ENCODE assay signal across 11 mouse cellular contexts in the genomic region with DNA sequence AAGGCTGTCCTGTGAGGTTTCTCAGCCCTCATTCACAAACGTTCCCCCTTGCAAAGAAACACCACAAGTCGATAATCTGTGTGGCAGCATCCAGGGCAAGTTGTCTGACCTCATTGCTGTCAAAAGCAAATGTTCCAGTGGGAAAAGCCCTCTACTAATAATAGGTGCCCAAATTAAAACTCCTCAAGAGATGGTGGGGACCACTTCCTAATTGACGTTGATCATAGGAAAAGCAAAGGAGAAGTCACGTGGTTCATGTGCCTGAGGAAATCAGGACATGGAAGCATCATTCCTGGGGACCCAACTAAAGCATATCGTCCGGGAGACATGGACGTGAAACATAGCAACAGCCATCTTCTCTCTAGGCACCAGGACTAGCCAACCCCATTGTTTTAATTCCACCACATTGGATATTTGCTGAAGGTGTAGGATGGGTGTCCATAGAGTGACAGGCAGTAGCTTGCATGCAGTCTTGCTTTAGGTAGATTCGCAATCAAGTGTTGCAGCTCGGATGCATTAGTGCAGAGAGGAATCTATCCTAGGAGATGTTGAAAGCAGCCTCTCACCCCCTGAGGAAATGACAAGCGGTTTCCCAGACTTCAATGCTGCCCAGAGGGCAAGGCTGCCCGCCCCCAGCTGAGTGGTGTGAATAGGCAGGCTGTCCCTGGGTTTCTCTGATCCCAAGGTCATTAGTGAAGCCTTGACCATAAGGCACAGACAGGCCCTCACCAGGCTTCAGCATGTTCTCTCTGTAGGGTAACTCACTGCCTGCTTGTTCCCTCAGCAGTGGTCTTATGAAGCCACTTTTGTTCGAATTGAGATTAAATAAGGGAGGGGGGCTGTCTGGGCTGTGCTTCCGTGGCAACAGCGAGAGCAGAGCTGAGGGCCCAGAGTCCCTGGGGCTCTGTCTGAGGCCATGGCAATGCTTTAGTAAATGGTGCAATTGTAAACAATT.
A peak's percentile ranks its signal among the peaks of the same experiment; 100 is the strongest.
DNase-seq lines count a peak whose midpoint lies in the region; ATAC-seq and TF ChIP-seq lines count a peak whose summit lies in the region.
"Had no signal": no experiment of that assay in that cellular context is flagged by ENCODE, and none has a peak within 500 bp of the region (broad histone marks: within the 10 kb centered on the region; RNA-seq: fewer than 3 reads in every experiment).

No protein-coding gene starts in this region.

- no peaks in the 10 kb centered on the region for H3K9me3 ChIP-seq in forebrain, embryonic 10.5 days
- H3K9me3 ChIP-seq in limb, embryonic 11.5 days (ENCODE audit: control insufficient read depth, low read length): no peaks in the 10 kb centered on the region
- H3K9me3 ChIP-seq in liver, postnatal 0 days (ENCODE audit: low read length): no peaks in the 10 kb centered on the region
- H3K9me3 ChIP-seq: heart, embryonic 15.5 days had no signal

- no peak overlapping the region for H3K4me3 ChIP-seq in forebrain, embryonic 10.5 days
- H3K4me3 ChIP-seq in limb, embryonic 11.5 days (ENCODE audit: low read depth, low read length): no peak overlapping the region
- no peak overlapping the region for H3K4me3 ChIP-seq in olfactory bulb, adult 2 months (ENCODE audit: insufficient read depth, low read depth, low read length)
- H3K4me3 ChIP-seq in liver, postnatal 0 days (ENCODE audit: low read depth, low read length): no peak overlapping the region
- H3K4me3 ChIP-seq: heart, embryonic 15.5 days; left cerebral cortex, adult 2 months had no signal

- H3K27me3 ChIP-seq in forebrain, embryonic 10.5 days (ENCODE audit: poor library complexity, severe bottlenecking): peaks cover 89% of the 10 kb centered on the region
- no peaks in the 10 kb centered on the region for H3K27me3 ChIP-seq in limb, embryonic 11.5 days (ENCODE audit: control insufficient read depth, insufficient read depth, low read length)
- H3K27me3 ChIP-seq in liver, postnatal 0 days (ENCODE audit: insufficient read depth, low read length): no peaks in the 10 kb centered on the region
- H3K27me3 ChIP-seq: CH12.LX had no signal

- H3K4me1 ChIP-seq in forebrain, embryonic 10.5 days: peaks cover 37% of the 10 kb centered on the region
- H3K4me1 ChIP-seq in limb, embryonic 11.5 days (ENCODE audit: control insufficient read depth, insufficient read depth, low read length): peaks cover 3% of the 10 kb centered on the region; the same call in 1 of the 2 replicates
- peaks cover 20% of the 10 kb centered on the region for H3K4me1 ChIP-seq in olfactory bulb, adult 2 months (ENCODE audit: control insufficient read depth, insufficient read depth, low read length)
- H3K4me1 ChIP-seq in liver, postnatal 0 days (ENCODE audit: insufficient read depth): no peaks in the 10 kb centered on the region
- H3K4me1 ChIP-seq: heart, embryonic 15.5 days had no signal

- ATAC-seq in limb, embryonic 11.5 days (ENCODE audit: insufficient number of reproducible peaks, low FRiP score, low TSS enrichment, low read depth): no peak
- ATAC-seq in liver, postnatal 0 days: no peak

- no peak for TF ChIP-seq EP300 in liver, postnatal 0 days (IDR thresholded peaks at IDR 0.05; ENCODE audit: low read depth)

- H3K4me2 ChIP-seq in limb, embryonic 11.5 days (ENCODE audit: low read depth, severe bottlenecking): no peak overlapping the region
- no peak overlapping the region for H3K4me2 ChIP-seq in liver, postnatal 0 days (ENCODE audit: low read depth, low read length)
- H3K4me2 ChIP-seq: heart, embryonic 15.5 days had no signal

- peak; percentile 49 for DNase-seq in left cerebral cortex, postnatal 4 days
- no peak for DNase-seq in left cerebral cortex, adult 18-20 months (ENCODE audit: low spot score in 2 of 2)
- DNase-seq in forebrain, embryonic 10.5 days (ENCODE audit: extremely low spot score, low spot score): peak; percentile 68
- peak; percentile 31 for DNase-seq in limb, embryonic 11.5 days (ENCODE audit: low spot score)
- DNase-seq in yolk sac, embryonic 10.5 days (ENCODE audit: low spot score): no peak
- DNase-seq in liver, postnatal 0 days: no peak
- DNase-seq in layer of hippocampus, postnatal 36 days: no peak

- H3K9ac ChIP-seq in limb, embryonic 11.5 days (ENCODE audit: low read length): no peak overlapping the region
- H3K9ac ChIP-seq in liver, postnatal 0 days (replicated peaks): no peak overlapping the region
- H3K9ac ChIP-seq: heart, embryonic 15.5 days had no signal

- WGBS in forebrain, embryonic 10.5 days: 35% methylated on average over 14 of the region's 14 CpGs
- 40% methylated on average over 14 of the region's 14 CpGs for WGBS in limb, embryonic 11.5 days
- 47% methylated on average over 14 of the region's 14 CpGs for WGBS in olfactory bulb, adult 2 months
- WGBS in liver, postnatal 0 days (ENCODE audit: insufficient replicate concordance): 59% methylated on average over 14 of the region's 14 CpGs

- H3K27ac ChIP-seq in forebrain, embryonic 10.5 days: peak overlapping the region; percentile 72
- 0 out of 2 replicates have a peak overlapping the region, but pooled peaks have one; percentile 16 for H3K27ac ChIP-seq in limb, embryonic 11.5 days (replicated peaks; ENCODE audit: low read depth, low read length)
- peak overlapping the region; percentile 42; the same call in 1 of the 2 replicates for H3K27ac ChIP-seq in olfactory bulb, adult 2 months (ENCODE audit: insufficient read depth, low read depth, low read length)
- no peak overlapping the region for H3K27ac ChIP-seq in liver, postnatal 0 days (ENCODE audit: low read depth)
- H3K27ac ChIP-seq: heart, embryonic 15.5 days; left cerebral cortex, adult 2 months had no signal

- intact Hi-C loops in left cerebral cortex, postnatal 4 days (cut with DNase I): no loop called here

- no peak for TF ChIP-seq POLR2A in olfactory bulb, adult 2 months (IDR thresholded peaks at IDR 0.05; ENCODE audit: insufficient read depth, low read depth, low read length)

- TF ChIP-seq CTCF in olfactory bulb, adult 2 months (IDR thresholded peaks at IDR 0.05; ENCODE audit: insufficient read depth, low read depth, low read length): no peak
- no peak for TF ChIP-seq CTCF in liver, postnatal 0 days (IDR thresholded peaks at IDR 0.05; ENCODE audit: low read depth)

- peaks cover 39% of the 10 kb centered on the region for H3K36me3 ChIP-seq in forebrain, embryonic 10.5 days (replicated peaks)
- no peaks in the 10 kb centered on the region; the same call in 1 of the 2 replicates for H3K36me3 ChIP-seq in limb, embryonic 11.5 days (ENCODE audit: control insufficient read depth, insufficient read depth, low read length)
- no peaks in the 10 kb centered on the region for H3K36me3 ChIP-seq in liver, postnatal 0 days (replicated peaks; ENCODE audit: insufficient read depth, low read length)
- H3K36me3 ChIP-seq: heart, embryonic 15.5 days had no signal

Comparison
In these comparisons a context has a peak if more than half of its experiments do, and no peak if none do; other contexts are left out.
1. DNase-seq: peak in left cerebral cortex, postnatal 4 days (single experiment), forebrain, embryonic 10.5 days (single experiment) and limb, embryonic 11.5 days (single experiment); none in left cerebral cortex, adult 18-20 months (0 of 2), yolk sac, embryonic 10.5 days (single experiment), liver, postnatal 0 days (single experiment) and layer of hippocampus, postnatal 36 days (0 of 2).